Mouse (Mus musculus) embryonic fibroblast, embryonic 13.5 days (primary cell): ENCODE measurements around the gene Fam184b. TPM values are rescaled to one million over a fixed set of nuclear protein-coding genes. Genes with fewer than 3 reads are reported as not detected.
"Not testable (repeated sequence)": the region's sequence is repeated elsewhere in the genome, so short reads cannot be mapped to it uniquely, and the experiment has no call there.

Experiments
- H3K27ac ChIP-seq: 2 replicates; pipeline ENCODE4 v1.5.1; 2012; ENCODE audit warnings: low read length, control low read depth, inconsistent platforms; ENCODE audit not compliant: insufficient read depth
- H3K4me1 ChIP-seq: 2 replicates; pipeline ENCODE4 v1.6.1; 2011; ENCODE audit warnings: low read length; ENCODE audit not compliant: control insufficient read depth, insufficient read depth
- H3K4me3 ChIP-seq: 2 replicates; pipeline ENCODE4 v1.5.1; 2011; ENCODE audit warnings: mild to moderate bottlenecking, control low read depth, low read length; ENCODE audit not compliant: insufficient read depth
- CTCF ChIP-seq: IDR thresholded peaks from 2 replicates; pipeline ENCODE4 v1.5.1; 2011; ENCODE audit warnings: mild to moderate bottlenecking, control low read depth, low read length, moderate library complexity, borderline replicate concordance; ENCODE audit not compliant: insufficient read depth
- POLR2A ChIP-seq: IDR thresholded peaks from 2 replicates; pipeline ENCODE4 v1.6.1; 2011; ENCODE audit warnings: low read depth, mild to moderate bottlenecking, control low read depth, low read length, moderate library complexity
- polyA plus RNA-seq: library from polyadenylated mRNA; stranded (reverse); fragments of >200 nt; gene quantifications from 2 replicates; pipeline ENCODE4 v1.2.4, GENCODE M21; 2011; ENCODE audit warnings: low read depth; ENCODE audit not compliant: missing spikeins, insufficient read length

Fam184b gene
- polyA plus RNA-seq, 1 experiment = not detected

DNA sequence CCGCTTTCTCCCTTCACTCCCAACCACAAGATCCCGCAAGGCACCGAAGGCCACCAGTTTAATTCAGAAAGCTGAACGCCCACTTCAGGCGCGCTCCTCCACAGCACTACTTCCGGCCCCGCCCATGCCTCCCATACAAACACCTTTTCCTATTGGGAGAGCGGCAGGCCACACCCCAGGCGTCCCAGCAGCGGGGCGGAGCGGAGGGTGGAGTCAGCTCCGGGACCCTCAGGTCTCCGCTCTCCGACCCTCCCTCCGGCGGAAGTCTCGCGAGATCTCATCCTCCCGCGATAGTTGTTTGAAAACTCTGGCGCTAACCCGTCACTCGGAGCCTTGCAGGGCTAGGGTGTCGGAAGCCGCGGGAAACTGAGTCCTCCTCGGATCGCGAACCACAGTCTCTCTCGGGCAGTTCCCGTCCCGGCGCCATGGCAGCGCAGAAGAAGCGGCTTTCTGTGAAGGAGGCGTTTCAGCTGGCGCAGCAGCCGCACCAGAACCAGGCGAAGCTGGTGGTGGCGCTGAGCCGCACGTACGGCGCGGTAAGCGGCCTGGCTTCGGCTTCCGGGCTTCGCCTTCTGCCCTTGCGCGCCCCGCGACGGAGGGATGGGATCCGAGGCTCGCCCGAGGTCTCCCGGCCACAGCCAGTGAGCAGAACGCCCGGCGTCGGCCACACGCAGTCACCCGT, 30.3 kb upstream of the Fam184b start, which contains the start of gene Ncapg:
Gene Ncapg (plus strand): TSS at position 322 of the 682 bp plus-strand sequence.
- TF ChIP-seq CTCF (no peak), POLR2A (peak; percentile 72)
- Histone ChIP-seq H3K4me3 (peak within 1 kb of the TSS; percentile 88), H3K27ac (peak within 1 kb of the TSS; percentile 38), H3K4me1 (no peaks in the 10 kb centered on the region)

DNA sequence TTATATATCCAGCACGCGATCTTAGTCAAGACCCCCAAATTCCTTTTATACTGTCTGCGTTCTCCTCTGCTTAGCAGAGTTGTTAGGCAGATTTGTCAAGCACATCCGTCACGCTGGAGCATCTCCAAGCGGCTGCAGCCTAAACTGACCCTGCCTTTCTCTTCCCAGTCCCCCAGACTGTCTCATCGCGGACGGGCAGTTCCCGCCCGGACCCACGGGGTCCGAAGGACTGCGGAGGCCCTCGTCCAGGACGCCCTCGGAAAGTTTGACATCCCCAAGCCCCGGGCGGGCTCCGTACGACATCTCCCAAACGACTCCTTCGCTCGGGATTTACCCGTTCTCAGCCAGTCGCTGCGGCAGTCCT, 29.8 kb upstream of the Fam184b start:
- no peak for TF ChIP-seq POLR2A
- no peak for TF ChIP-seq CTCF
- Histone ChIP-seq H3K27ac (peak overlapping the region; percentile 38), H3K4me1 (no peaks in the 10 kb centered on the region), H3K4me3 (peak overlapping the region; percentile 88)

DNA sequence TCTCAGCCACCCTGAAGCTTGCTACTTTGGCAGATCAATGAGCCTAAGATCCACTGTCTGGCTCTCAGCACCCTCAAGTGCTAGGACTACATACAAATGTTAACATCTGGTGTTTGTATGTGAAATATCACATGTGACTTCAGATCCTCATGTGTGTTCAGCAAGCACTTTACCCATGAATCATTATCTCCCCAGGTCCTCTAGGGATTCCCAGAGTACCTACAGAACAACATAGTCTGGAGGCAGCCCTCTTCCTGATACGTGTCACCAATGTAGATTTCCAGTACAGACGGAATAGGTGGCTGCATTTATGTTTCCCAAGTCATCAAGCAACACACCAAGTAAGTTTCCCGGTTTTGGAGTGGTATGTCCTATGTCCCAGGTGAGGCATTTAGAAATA, 29.4 kb upstream of the Fam184b start:
- TF ChIP-seq POLR2A = no peak
- no peak for TF ChIP-seq CTCF
- Histone ChIP-seq H3K27ac (peak overlapping the region; percentile 38), H3K4me3 (peak overlapping the region; percentile 88), H3K4me1 (no peaks in the 10 kb centered on the region)

- Histone ChIP-seq H3K27ac (no peak overlapping the region), H3K4me1 (no peaks in the 10 kb centered on the region), H3K4me3 (peak overlapping the region; percentile 88; the same call in 1 of the 2 replicates)
- no peak for TF ChIP-seq CTCF
- no peak for TF ChIP-seq POLR2A
Observed at GRCm38 (mm10) chr5:45668324-45668723, 28.9 kb upstream of the Fam184b start.

GRCm38 (mm10) chr5:45658406-45658805, 19.0 kb upstream of the Fam184b start:
- not testable (repeated sequence) for H3K4me1 ChIP-seq, H3K27ac ChIP-seq, H3K4me3 ChIP-seq

GRCm38 (mm10) chr5:45651026-45651703, 11.8 kb upstream of the Fam184b start:
- Histone ChIP-seq H3K27ac (no peak overlapping the region), H3K4me1 (no peaks in the 10 kb centered on the region), H3K4me3 (no peak overlapping the region)
- TF ChIP-seq CTCF (no peak), POLR2A (no peak)

DNA sequence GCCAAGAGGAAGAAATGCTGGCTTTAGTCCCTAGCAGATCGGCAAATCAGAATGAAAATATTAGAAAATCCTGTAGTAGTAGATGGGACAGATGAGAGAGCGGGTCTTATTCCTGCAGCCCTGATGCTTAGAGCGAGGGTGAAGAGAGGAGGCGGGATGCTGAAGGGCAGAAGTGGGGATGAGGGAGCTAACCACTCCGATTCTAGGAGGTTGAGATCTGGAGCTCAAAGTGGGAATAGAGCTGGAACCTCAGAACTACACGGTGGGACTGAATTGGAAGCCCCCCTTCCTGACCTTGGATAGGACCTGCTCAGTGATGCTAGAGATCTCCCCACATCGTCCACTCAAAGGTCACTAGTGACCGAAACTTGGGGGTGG, 290 bp upstream of the Fam184b start:
- peak overlapping the region; percentile 44 for H3K4me3 ChIP-seq

DNA sequence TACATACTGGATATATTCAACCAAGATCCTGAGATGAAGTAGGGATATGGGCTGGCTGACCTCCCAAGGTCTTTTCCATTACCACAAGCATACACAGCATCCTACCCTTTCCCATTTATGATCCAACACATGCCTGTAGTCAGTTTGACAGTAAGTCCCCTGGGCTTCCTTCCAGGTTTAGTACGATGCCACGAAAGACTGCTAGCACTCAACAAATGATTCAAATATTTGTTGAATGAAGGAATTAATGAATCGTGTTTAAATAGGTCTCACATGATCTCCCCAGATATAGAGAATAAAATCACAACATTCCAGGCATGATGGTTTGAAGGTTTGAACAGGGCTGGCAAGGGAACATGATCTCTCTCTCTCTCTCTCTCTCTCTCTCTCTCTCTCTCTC, 1.0 kb downstream of the Fam184b start:
- Histone ChIP-seq H3K4me1 (peaks cover 3% of the 10 kb centered on the region; the same call in 1 of the 2 replicates), H3K4me3 (no peak overlapping the region), H3K27ac (no peak overlapping the region)
- no peak for TF ChIP-seq CTCF
- TF ChIP-seq POLR2A = no peak

More for the DNA sequence above, 290 bp upstream of the Fam184b start:
- TF ChIP-seq CTCF (no peak), POLR2A (no peak)
- H3K27ac ChIP-seq = no peak overlapping the region
- peaks cover 3% of the 10 kb centered on the region; the same call in 1 of the 2 replicates for H3K4me1 ChIP-seq

GRCm38 (mm10) chr5:45629470-45629869, 9.9 kb downstream of the Fam184b start:
- TF ChIP-seq POLR2A (no peak), CTCF (no peak)
- no peak overlapping the region for H3K27ac ChIP-seq
- no peak overlapping the region for H3K4me3 ChIP-seq
- H3K4me1 ChIP-seq = no peaks in the 10 kb centered on the region

- H3K4me3 ChIP-seq = no peak overlapping the region
- no peak for TF ChIP-seq CTCF
- TF ChIP-seq POLR2A = no peak
- H3K4me1 ChIP-seq = no peaks in the 10 kb centered on the region
- H3K27ac ChIP-seq = no peak overlapping the region
Observed at GRCm38 (mm10) chr5:45627771-45628170, 11.6 kb downstream of the Fam184b start.
